Mouse (Mus musculus) stomach, embryonic 15.5 days (tissue): ENCODE results near the gene Sel1l2. TPM values are rescaled to one million over a fixed set of nuclear protein-coding genes. Genes with fewer than 3 reads are reported as not detected.
"Not testable (repeated sequence)": the region's sequence is repeated elsewhere in the genome, so short reads cannot be mapped to it uniquely, and the experiment has no call there.

ENCODE experiments used
- ATAC-seq: fragments of 200-750 bp; cut with Nextera tagmentation; 2 replicates; pipeline ENCODE4 v1.8.0; 2017; ENCODE audit warnings: low read depth, moderate number of reproducible peaks, moderate TSS enrichment; ENCODE audit not compliant: insufficient read depth, low FRiP score
- H3K27ac ChIP-seq: fragments of 300-500 bp; sonication (generic); 2 replicates; pipeline ENCODE4 v1.5.1; 2015; ENCODE audit warnings: mild to moderate bottlenecking, inconsistent platforms
- H3K27me3 ChIP-seq: fragments of 300-500 bp; sonication (generic); replicated peaks from 2 replicates; pipeline ENCODE4 v1.6.1; 2015; ENCODE audit warnings: inconsistent platforms
- H3K36me3 ChIP-seq: fragments of 300-500 bp; sonication (generic); 2 replicates; pipeline ENCODE4 v1.6.1; 2015; ENCODE audit warnings: inconsistent platforms
- H3K4me1 ChIP-seq: fragments of 300-500 bp; sonication (generic); 2 replicates; pipeline ENCODE4 v1.6.1; 2015; ENCODE audit warnings: inconsistent platforms
- H3K4me2 ChIP-seq: fragments of 300-500 bp; sonication (generic); 2 replicates; pipeline ENCODE4 v1.6.1; 2015; ENCODE audit warnings: mild to moderate bottlenecking, inconsistent platforms
- H3K4me3 ChIP-seq: fragments of 300-500 bp; sonication (generic); replicated peaks from 2 replicates; pipeline ENCODE4 v1.5.1; 2015; ENCODE audit warnings: inconsistent platforms
- H3K9ac ChIP-seq: fragments of 300-500 bp; sonication (generic); 2 replicates; pipeline ENCODE4 v1.6.1; 2015; ENCODE audit warnings: inconsistent platforms
- H3K9me3 ChIP-seq: fragments of 300-500 bp; sonication (generic); 2 replicates; pipeline ENCODE4 v1.6.1; 2016; ENCODE audit warnings: inconsistent platforms
- WGBS: fragments of 180-500 bp; shearing (Covaris S2); methylation state at CpG from one replicate; pipeline ENCODE4 v1.1.7; 2015; 5-methylcytosine and 5-hydroxymethylcytosine counted together
- polyA plus RNA-seq: library from polyadenylated mRNA; unstranded; fragments of >200 nt; fragmentation: Nextera tagmentation; extraction: Ambion mirVana; gene quantifications from 2 replicates; pipeline ENCODE4 v1.2.1, GENCODE M21; 2015

Gene Sel1l2
- polyA plus RNA-seq, 1 experiment from 2014 or later: not detected

DNA sequence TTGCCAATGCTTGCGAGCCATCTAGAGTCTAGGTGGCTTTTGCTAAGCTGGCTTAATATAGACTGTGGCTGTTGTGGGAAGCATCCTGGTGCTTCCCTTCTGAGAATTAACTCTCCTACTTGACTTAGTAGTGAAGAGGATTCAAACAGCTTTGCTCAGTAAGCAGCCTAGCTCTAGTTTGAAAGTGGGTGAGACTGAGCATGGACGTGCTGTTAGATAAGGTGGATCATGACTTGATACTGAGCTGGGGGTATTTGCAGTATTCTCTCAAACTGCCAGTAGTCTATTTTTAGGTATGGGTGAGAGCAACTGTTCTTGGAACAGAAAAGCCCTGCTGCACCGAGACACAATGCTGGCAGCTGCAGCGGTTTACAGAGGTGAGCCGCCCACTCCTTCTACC lies 186.9 kb downstream of the Sel1l2 start:
- H3K9ac ChIP-seq: no peak overlapping the region
- no peak for ATAC-seq
- no peaks in the 10 kb centered on the region for H3K27me3 ChIP-seq
- 84% methylated on average over 5 of the region's 5 CpGs for WGBS
- H3K4me1 ChIP-seq: no peaks in the 10 kb centered on the region
- no peak overlapping the region for H3K27ac ChIP-seq
- H3K4me2 ChIP-seq: no peak overlapping the region
- H3K9me3 ChIP-seq: no peaks in the 10 kb centered on the region
- H3K4me3 ChIP-seq: no peak overlapping the region
- H3K36me3 ChIP-seq: no peaks in the 10 kb centered on the region; the same call in none of the 2 replicates

DNA sequence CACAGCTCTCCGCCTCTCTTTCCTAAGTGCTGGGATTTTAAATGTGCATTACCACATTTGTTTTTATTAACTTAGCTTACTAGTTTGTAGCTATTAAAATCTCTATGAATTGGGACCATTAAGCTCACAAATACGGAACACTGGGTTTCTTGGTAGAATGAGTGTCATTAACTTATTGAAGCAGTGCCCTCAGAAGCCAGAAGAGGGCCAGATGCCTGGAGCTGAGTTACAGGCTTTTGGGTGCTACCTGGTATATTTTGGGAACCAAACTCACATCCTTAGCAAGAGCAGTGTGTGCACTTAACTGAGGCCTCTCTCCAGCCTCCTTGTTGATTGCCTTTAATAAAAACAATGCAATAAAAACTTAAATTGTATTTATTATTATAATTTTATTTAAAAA lies 188.8 kb downstream of the Sel1l2 start:
- no peaks in the 10 kb centered on the region for H3K27me3 ChIP-seq
- no peak overlapping the region for H3K27ac ChIP-seq
- no peaks in the 10 kb centered on the region for H3K9me3 ChIP-seq
- 77% methylated on average over 2 of the region's 2 CpGs for WGBS
- H3K36me3 ChIP-seq: no peaks in the 10 kb centered on the region; the same call in none of the 2 replicates
- no peak overlapping the region for H3K4me3 ChIP-seq
- H3K4me1 ChIP-seq: no peaks in the 10 kb centered on the region
- ATAC-seq: no peak
- H3K9ac ChIP-seq: no peak overlapping the region
- no peak overlapping the region for H3K4me2 ChIP-seq

DNA sequence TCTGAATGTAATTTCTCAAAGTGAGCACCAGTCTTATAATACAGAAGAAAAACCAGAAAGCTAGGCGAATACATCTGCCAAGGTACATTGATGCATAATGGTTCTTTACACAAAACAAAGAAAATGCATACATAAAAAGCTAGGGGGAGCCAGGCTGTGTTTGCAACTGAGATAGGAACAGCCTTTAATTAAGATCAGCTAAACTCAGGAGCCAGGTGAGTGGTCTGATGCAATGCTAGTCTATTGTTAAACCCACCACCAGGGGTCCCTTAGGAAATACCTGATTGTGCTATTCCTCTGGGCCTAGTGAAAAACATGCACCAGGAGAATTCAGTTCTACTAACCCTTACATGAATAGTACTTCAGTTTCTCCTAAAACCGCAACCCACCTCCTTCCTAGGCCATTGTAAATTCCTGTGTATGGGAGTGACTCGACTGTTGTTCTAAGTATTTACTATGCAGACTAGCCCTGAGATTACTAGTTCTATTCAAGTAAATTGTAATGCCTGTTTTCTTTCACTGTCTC lies 203.8 kb downstream of the Sel1l2 start:
- ATAC-seq, H3K27me3 ChIP-seq, H3K4me1 ChIP-seq, H3K9me3 ChIP-seq, H3K9ac ChIP-seq, H3K27ac ChIP-seq, H3K36me3 ChIP-seq, H3K4me2 ChIP-seq, H3K4me3 ChIP-seq: not testable (repeated sequence)
- 94% methylated on average over 3 of the region's 3 CpGs for WGBS

Other genes with a start within 250 kb of the Sel1l2 start
- gene Gm17374, start 237.7 kb downstream of the Sel1l2 start, polyA plus RNA-seq: not detected in 2 replicates
- gene Esf1, start 219.1 kb downstream of the Sel1l2 start, polyA plus RNA-seq: 24.5 and 25.8 TPM in 2 replicates
- 22.6 and 25.4 TPM in 2 replicates for gene Ndufaf5, start 219.1 kb downstream of the Sel1l2 start, polyA plus RNA-seq
- gene Macrod2, start 5.6 kb upstream of the Sel1l2 start, polyA plus RNA-seq: 40.8 TPM in 2 replicates